Mouse (Mus musculus) limb, embryonic 15.5 days (tissue): ENCODE data around the gene Rbfox1. TPM values are rescaled to one million over a fixed set of nuclear protein-coding genes. Genes with fewer than 3 reads are reported as not detected.

Source experiments
- ATAC-seq: fragments of 200-750 bp; cut with Nextera tagmentation; 2 replicates; pipeline ENCODE4 v1.8.0; 2017; ENCODE audit warnings: low read depth, moderate TSS enrichment; ENCODE audit not compliant: insufficient number of reproducible peaks, low FRiP score, low TSS enrichment
- H3K27ac ChIP-seq: fragments of 300-500 bp; sonication (generic); 2 replicates; pipeline ENCODE4 v1.5.1; 2015; ENCODE audit warnings: moderate library complexity, mild to moderate bottlenecking, inconsistent platforms
- H3K27me3 ChIP-seq: fragments of 300-500 bp; sonication (generic); 2 replicates; pipeline ENCODE4 v1.6.1; 2015; ENCODE audit warnings: inconsistent platforms
- H3K36me3 ChIP-seq: fragments of 300-500 bp; sonication (generic); 2 replicates; pipeline ENCODE4 v1.6.1; 2015; ENCODE audit warnings: inconsistent platforms
- H3K4me1 ChIP-seq: fragments of 300-500 bp; sonication (generic); 2 replicates; pipeline ENCODE4 v1.6.1; 2015; ENCODE audit warnings: inconsistent platforms
- H3K4me2 ChIP-seq: fragments of 300-500 bp; sonication (generic); 2 replicates; pipeline ENCODE4 v1.6.1; 2015; ENCODE audit warnings: mild to moderate bottlenecking, inconsistent platforms
- H3K4me3 ChIP-seq: fragments of 300-500 bp; sonication (generic); 2 replicates; pipeline ENCODE4 v1.5.1; 2015; ENCODE audit warnings: mild to moderate bottlenecking, inconsistent platforms
- H3K9ac ChIP-seq: fragments of 300-500 bp; sonication (generic); 2 replicates; pipeline ENCODE4 v1.6.1; 2015; ENCODE audit warnings: inconsistent platforms
- H3K9me3 ChIP-seq: fragments of 300-500 bp; sonication (generic); 2 replicates; pipeline ENCODE4 v1.6.1; 2016; ENCODE audit warnings: inconsistent platforms
- WGBS: fragments of 180-500 bp; shearing (Covaris S2); methylation state at CpG from one replicate; pipeline ENCODE4 v1.1.7; 2015; 5-methylcytosine and 5-hydroxymethylcytosine counted together
- polyA plus RNA-seq: library from polyadenylated mRNA; unstranded; fragments of >200 nt; fragmentation: Nextera tagmentation; extraction: Ambion mirVana; gene quantifications from 2 replicates; pipeline ENCODE4 v1.2.1, GENCODE M21; 2015

Gene Rbfox1
- polyA plus RNA-seq, 1 experiment from 2014 or later = 4.0 TPM

- H3K4me3 ChIP-seq = no peak overlapping the region
- H3K4me2 ChIP-seq = no peak overlapping the region
- no peak overlapping the region for H3K27ac ChIP-seq
- H3K9ac ChIP-seq = no peak overlapping the region
- 94% methylated on average over 2 of the region's 2 CpGs for WGBS
- no peaks in the 10 kb centered on the region for H3K36me3 ChIP-seq
- no peaks in the 10 kb centered on the region for H3K27me3 ChIP-seq
- H3K4me1 ChIP-seq = no peaks in the 10 kb centered on the region
- ATAC-seq = no peak
- H3K9me3 ChIP-seq = no peaks in the 10 kb centered on the region
Observed at GRCm38 (mm10) chr16:7175960-7176359, 1290.8 kb downstream of the Rbfox1 start.

GRCm38 (mm10) chr16:7187788-7188187 is 1302.6 kb downstream of the Rbfox1 start:
- H3K4me2 ChIP-seq = no peak overlapping the region
- H3K27me3 ChIP-seq = no peaks in the 10 kb centered on the region
- ATAC-seq = no peak
- no peaks in the 10 kb centered on the region for H3K36me3 ChIP-seq
- 26% methylated on average over 2 of the region's 2 CpGs for WGBS
- H3K9ac ChIP-seq = no peak overlapping the region
- H3K27ac ChIP-seq = no peak overlapping the region
- H3K4me1 ChIP-seq = 0 out of 2 replicates have a peak, but pooled peaks cover 3% of the 10 kb centered on the region
- H3K4me3 ChIP-seq = no peak overlapping the region
- H3K9me3 ChIP-seq = no peaks in the 10 kb centered on the region

- H3K4me3 ChIP-seq = no peak overlapping the region
- H3K27ac ChIP-seq = no peak overlapping the region
- H3K9me3 ChIP-seq = no peaks in the 10 kb centered on the region
- WGBS = 58% methylated on average over 5 of the region's 5 CpGs
- no peak overlapping the region for H3K4me2 ChIP-seq
- no peaks in the 10 kb centered on the region for H3K4me1 ChIP-seq
- no peak for ATAC-seq
- no peaks in the 10 kb centered on the region for H3K27me3 ChIP-seq
- no peak overlapping the region for H3K9ac ChIP-seq
- no peaks in the 10 kb centered on the region for H3K36me3 ChIP-seq
Observed at GRCm38 (mm10) chr16:7193535-7193934, 1308.4 kb downstream of the Rbfox1 start.

- H3K4me1 ChIP-seq = no peaks in the 10 kb centered on the region
- no peaks in the 10 kb centered on the region for H3K36me3 ChIP-seq
- no peak overlapping the region for H3K4me3 ChIP-seq
- 80% methylated on average over 5 of the region's 5 CpGs for WGBS
- H3K27ac ChIP-seq = no peak overlapping the region
- H3K4me2 ChIP-seq = no peak overlapping the region
- no peak for ATAC-seq
- H3K9ac ChIP-seq = no peak overlapping the region
- no peaks in the 10 kb centered on the region for H3K9me3 ChIP-seq
- H3K27me3 ChIP-seq = no peaks in the 10 kb centered on the region
Observed at GRCm38 (mm10) chr16:7197953-7198352, 1312.8 kb downstream of the Rbfox1 start.

- H3K27me3 ChIP-seq = no peaks in the 10 kb centered on the region
- no peak for ATAC-seq
- H3K9ac ChIP-seq = no peak overlapping the region
- 81% methylated on average over 3 of the region's 3 CpGs for WGBS
- no peaks in the 10 kb centered on the region for H3K36me3 ChIP-seq
- H3K4me2 ChIP-seq = no peak overlapping the region
- no peaks in the 10 kb centered on the region for H3K9me3 ChIP-seq
- no peak overlapping the region for H3K4me3 ChIP-seq
- H3K27ac ChIP-seq = no peak overlapping the region
- H3K4me1 ChIP-seq = no peaks in the 10 kb centered on the region
Observed at GRCm38 (mm10) chr16:7200239-7200638, 1315.1 kb downstream of the Rbfox1 start.

GRCm38 (mm10) chr16:7201816-7202215 is 1316.7 kb downstream of the Rbfox1 start:
- no peaks in the 10 kb centered on the region for H3K9me3 ChIP-seq
- H3K27me3 ChIP-seq = no peaks in the 10 kb centered on the region
- WGBS = 51% methylated on average over 4 of the region's 4 CpGs
- H3K27ac ChIP-seq = no peak overlapping the region
- no peaks in the 10 kb centered on the region for H3K4me1 ChIP-seq
- H3K36me3 ChIP-seq = no peaks in the 10 kb centered on the region
- H3K4me2 ChIP-seq = no peak overlapping the region
- ATAC-seq = no peak
- no peak overlapping the region for H3K4me3 ChIP-seq
- H3K9ac ChIP-seq = no peak overlapping the region

- no peaks in the 10 kb centered on the region for H3K4me1 ChIP-seq
- H3K27me3 ChIP-seq = no peaks in the 10 kb centered on the region
- no peak for ATAC-seq
- 78% methylated on average over 2 of the region's 2 CpGs for WGBS
- H3K9me3 ChIP-seq = no peaks in the 10 kb centered on the region
- H3K36me3 ChIP-seq = no peaks in the 10 kb centered on the region
- no peak overlapping the region for H3K4me2 ChIP-seq
- H3K4me3 ChIP-seq = no peak overlapping the region
- no peak overlapping the region for H3K27ac ChIP-seq
- H3K9ac ChIP-seq = no peak overlapping the region
Observed at GRCm38 (mm10) chr16:7206116-7206900, 1321.2 kb downstream of the Rbfox1 start.

GRCm38 (mm10) chr16:7207599-7207998 is 1322.4 kb downstream of the Rbfox1 start:
- H3K9me3 ChIP-seq = no peaks in the 10 kb centered on the region
- H3K4me3 ChIP-seq = no peak overlapping the region
- no peaks in the 10 kb centered on the region for H3K27me3 ChIP-seq
- no peak overlapping the region for H3K9ac ChIP-seq
- ATAC-seq = no peak
- no peaks in the 10 kb centered on the region for H3K4me1 ChIP-seq
- no peaks in the 10 kb centered on the region for H3K36me3 ChIP-seq
- WGBS = 70% methylated on average over 2 of the region's 2 CpGs
- H3K4me2 ChIP-seq = no peak overlapping the region
- no peak overlapping the region for H3K27ac ChIP-seq

GRCm38 (mm10) chr16:7212756-7213155 is 1327.6 kb downstream of the Rbfox1 start:
- H3K9ac ChIP-seq = no peak overlapping the region
- H3K4me1 ChIP-seq = no peaks in the 10 kb centered on the region
- no peak overlapping the region for H3K27ac ChIP-seq
- no peaks in the 10 kb centered on the region for H3K36me3 ChIP-seq
- no peak for ATAC-seq
- H3K27me3 ChIP-seq = no peaks in the 10 kb centered on the region
- no peak overlapping the region for H3K4me3 ChIP-seq
- H3K9me3 ChIP-seq = no peaks in the 10 kb centered on the region
- WGBS = 61% methylated on average over 4 of the region's 4 CpGs
- no peak overlapping the region for H3K4me2 ChIP-seq

- Histone ChIP-seq H3K4me1 (no peaks in the 10 kb centered on the region), H3K4me3 (no peak overlapping the region), H3K27me3 (no peaks in the 10 kb centered on the region), H3K9ac (no peak overlapping the region), H3K27ac (no peak overlapping the region), H3K9me3 (no peaks in the 10 kb centered on the region), H3K36me3 (no peaks in the 10 kb centered on the region), H3K4me2 (no peak overlapping the region)
- no peak for ATAC-seq
- WGBS = 74% methylated on average over 2 of the region's 2 CpGs
Observed at GRCm38 (mm10) chr16:7223265-7223664, 1338.1 kb downstream of the Rbfox1 start.

GRCm38 (mm10) chr16:7226000-7226399 is 1340.8 kb downstream of the Rbfox1 start:
- H3K36me3 ChIP-seq = no peaks in the 10 kb centered on the region
- 0 out of 2 replicates have a peak, but pooled peaks cover 2% of the 10 kb centered on the region for H3K4me1 ChIP-seq
- H3K4me3 ChIP-seq = no peak overlapping the region
- no peak for ATAC-seq
- no peaks in the 10 kb centered on the region for H3K27me3 ChIP-seq
- H3K4me2 ChIP-seq = no peak overlapping the region
- H3K9me3 ChIP-seq = no peaks in the 10 kb centered on the region
- no peak overlapping the region for H3K27ac ChIP-seq
- WGBS = 90% methylated on average over 3 of the region's 3 CpGs
- no peak overlapping the region for H3K9ac ChIP-seq

- Histone ChIP-seq H3K27me3 (no peaks in the 10 kb centered on the region), H3K27ac (no peak overlapping the region), H3K4me2 (no peak overlapping the region), H3K9ac (no peak overlapping the region), H3K36me3 (no peaks in the 10 kb centered on the region), H3K4me3 (no peak overlapping the region), H3K9me3 (no peaks in the 10 kb centered on the region), H3K4me1 (0 out of 2 replicates have a peak, but pooled peaks cover 2% of the 10 kb centered on the region)
- WGBS = 73% methylated on average over 5 of the region's 5 CpGs
- ATAC-seq = no peak
Observed at GRCm38 (mm10) chr16:7228246-7228645, 1343.1 kb downstream of the Rbfox1 start.
